Mouse (Mus musculus) megakaryocyte, embryonic 14.5 days (primary cell): Measurements from ENCODE around the gene Cyfip1.

ENCODE experiments used
- FLI1 ChIP-seq: IDR thresholded peaks from 2 replicates; pipeline ENCODE4 v1.6.1; 2012; ENCODE audit warnings: low read length, inconsistent platforms, mixed read lengths
- GATA1 ChIP-seq: IDR thresholded peaks from 3 replicates; pipeline ENCODE4 v1.6.1; 2012; ENCODE audit warnings: mixed read lengths, low read length, inconsistent platforms, borderline replicate concordance

DNA sequence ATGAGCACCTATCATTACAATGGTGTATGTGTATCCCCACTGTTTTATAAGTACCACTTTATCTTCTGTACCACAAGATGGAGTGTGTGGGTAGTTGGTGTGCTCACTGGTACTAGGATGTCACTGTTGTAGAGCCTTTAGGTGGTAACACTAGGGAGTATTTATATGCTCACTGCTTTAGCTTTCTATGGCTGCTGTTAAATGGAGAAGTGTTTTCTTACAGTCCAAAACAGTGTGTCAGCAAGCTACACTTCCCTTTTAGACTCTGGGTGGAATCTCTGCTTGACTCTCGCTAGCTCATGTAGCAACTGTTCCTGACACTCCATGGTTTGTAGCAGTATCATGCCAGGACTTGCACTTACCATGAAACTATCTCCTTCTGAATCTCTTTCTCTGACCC, 68.0 kb downstream of the Cyfip1 start:
- TF ChIP-seq FLI1 (no peak), GATA1 (no peak)
